Mouse (Mus musculus) embryonic facial prominence, embryonic 10.5 days (tissue): ENCODE results near the gene Siglece. TPM values are rescaled to one million over a fixed set of nuclear protein-coding genes. Genes with fewer than 3 reads are reported as not detected.

Source experiments
- DNase-seq: peaks from one replicate; pipeline ENCODE4 v3.0.0-alpha.2; 2017; ENCODE audit warnings: low spot score
- H3K27ac ChIP-seq: fragments of 300-500 bp; sonication (generic); replicated peaks from 2 replicates; pipeline ENCODE4 v1.5.1; 2016; ENCODE audit warnings: mild to moderate bottlenecking
- H3K27me3 ChIP-seq: fragments of 300-500 bp; sonication (generic); replicated peaks from 2 replicates; pipeline ENCODE4 v1.6.1; 2016; ENCODE audit warnings: low read depth, mild to moderate bottlenecking; ENCODE audit not compliant: poor library complexity, severe bottlenecking
- H3K36me3 ChIP-seq: fragments of 300-500 bp; sonication (generic); replicated peaks from 2 replicates; pipeline ENCODE4 v1.6.1; 2016; ENCODE audit warnings: mild to moderate bottlenecking, moderate library complexity
- H3K4me1 ChIP-seq: fragments of 300-500 bp; sonication (generic); 2 replicates; pipeline ENCODE4 v1.6.1; 2016
- H3K4me3 ChIP-seq: fragments of 300-500 bp; sonication (generic); 2 replicates; pipeline ENCODE4 v1.5.1; 2016; ENCODE audit warnings: mild to moderate bottlenecking, moderate library complexity
- H3K9me3 ChIP-seq: fragments of 300-500 bp; sonication (generic); 2 replicates; pipeline ENCODE4 v1.6.1; 2016; ENCODE audit warnings: mild to moderate bottlenecking
- whole genome bisulfite sequencing: fragments of 180-500 bp; shearing (Covaris S2); methylation state at CpG from one replicate; pipeline ENCODE4 v1.1.7; 2016; 5-methylcytosine and 5-hydroxymethylcytosine counted together
- polyA plus RNA-seq: library from polyadenylated mRNA; unstranded; fragments of >200 nt; fragmentation: Nextera tagmentation; extraction: Ambion mirVana; gene quantifications from 2 replicates; pipeline ENCODE4 v1.2.1, GENCODE M21; 2016

Siglece gene
- polyA plus RNA-seq, 1 experiment from 2014 or later, result 0.25 TPM

DNA sequence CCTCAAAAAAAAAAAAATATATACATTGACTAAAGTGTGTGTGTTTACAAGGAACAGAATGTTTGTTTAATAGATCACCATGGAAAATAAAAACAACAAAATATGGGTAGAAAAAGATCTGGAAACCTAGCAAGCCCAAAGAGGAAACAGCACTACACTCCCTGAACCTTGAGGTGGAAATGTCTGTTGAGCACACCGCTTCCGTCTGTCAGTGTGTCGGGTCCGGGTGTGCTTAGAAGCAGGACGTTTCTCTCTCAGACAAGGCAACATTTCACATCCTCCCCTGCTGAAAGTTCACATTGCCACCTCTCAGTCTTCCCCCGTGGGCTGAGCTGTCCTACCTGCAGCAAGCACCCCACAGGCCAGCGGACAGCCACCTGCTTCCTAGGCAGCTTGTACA is 37.0 kb downstream of the Siglece start:
- WGBS, result 80% methylated on average over 7 of the region's 7 CpGs

DNA sequence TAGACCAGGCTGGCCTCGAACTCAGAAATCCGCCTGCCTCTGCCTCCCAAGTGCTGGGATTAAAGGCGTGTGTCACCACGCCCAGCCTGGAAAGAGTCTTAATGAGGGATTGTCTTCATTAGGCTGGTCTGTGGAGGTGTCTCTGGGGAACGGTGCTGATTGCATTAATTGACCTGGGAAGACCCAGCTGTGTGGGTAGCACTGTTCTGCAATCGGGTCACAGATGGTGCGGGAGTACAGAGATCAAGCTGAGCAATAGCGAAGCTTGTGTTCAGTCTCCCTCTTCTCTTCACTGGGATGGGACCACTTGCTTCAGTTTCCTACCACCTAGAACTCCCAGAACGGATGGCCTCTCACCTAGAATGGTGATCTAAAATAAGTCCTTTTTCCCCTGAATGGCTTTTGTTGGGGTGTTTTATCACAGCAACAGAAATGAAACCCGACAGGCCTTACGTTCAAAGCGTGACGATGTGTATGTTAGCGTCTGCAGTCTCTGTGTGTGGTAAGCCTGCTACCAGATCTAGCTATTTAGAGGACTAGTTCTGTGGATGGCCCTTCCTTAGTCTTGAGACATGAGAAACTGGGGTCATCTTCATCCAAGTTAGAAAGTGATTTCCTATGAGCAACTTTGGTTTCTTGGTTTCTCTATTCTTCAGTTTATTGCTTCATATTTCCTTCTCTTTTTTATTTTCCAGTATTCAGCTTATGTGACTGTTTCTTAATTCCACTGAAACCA is 46.0 kb downstream of the Siglece start:
- Histone ChIP-seq H3K27ac (no peak overlapping the region), H3K36me3 (no peaks in the 10 kb centered on the region), H3K27me3 (no peaks in the 10 kb centered on the region), H3K9me3 (no peaks in the 10 kb centered on the region), H3K4me3 (no peak overlapping the region), H3K4me1 (no peaks in the 10 kb centered on the region)
- DNase-seq, result no peak
- 91% methylated on average over 14 of the region's 14 CpGs for WGBS

More for the DNA sequence above, 37.0 kb downstream of the Siglece start:
- no peaks in the 10 kb centered on the region for H3K9me3 ChIP-seq
- H3K36me3 ChIP-seq, result no peaks in the 10 kb centered on the region
- DNase-seq, result no peak
- H3K27ac ChIP-seq, result no peak overlapping the region
- H3K27me3 ChIP-seq, result no peaks in the 10 kb centered on the region
- H3K4me1 ChIP-seq, result peaks cover 3% of the 10 kb centered on the region; the same call in 1 of the 2 replicates
- no peak overlapping the region for H3K4me3 ChIP-seq

DNA sequence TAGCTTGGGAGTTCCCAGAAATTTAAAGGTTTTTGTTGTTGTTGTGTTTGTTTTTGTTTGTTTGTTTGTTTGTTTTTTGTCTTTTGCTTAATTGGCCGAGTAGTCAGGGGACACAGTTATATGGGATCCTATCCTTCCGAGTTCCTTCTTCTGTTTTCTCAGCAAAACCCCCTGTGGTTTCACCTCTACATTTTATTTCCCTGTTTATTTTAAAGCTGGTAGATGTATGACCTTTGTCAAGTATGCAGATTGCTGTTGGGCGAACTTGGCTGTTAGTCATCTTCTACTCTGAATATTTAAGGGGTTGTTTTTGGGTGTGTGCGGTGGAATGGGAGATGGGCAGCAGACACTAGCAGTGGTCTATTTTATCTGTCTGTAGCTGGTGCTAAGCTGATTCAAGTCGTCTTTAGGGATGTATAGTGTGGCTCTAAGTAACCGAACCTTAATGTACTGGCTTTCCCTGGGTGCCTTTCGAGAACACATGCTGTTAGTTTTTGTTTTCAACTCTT is 51.6 kb downstream of the Siglece start:
- WGBS, result 83% methylated on average over 7 of the region's 7 CpGs
- DNase-seq, result no peak
- H3K9me3 ChIP-seq, result no peaks in the 10 kb centered on the region

GRCm38 (mm10) chr7:43607743-43608287 is 52.1 kb downstream of the Siglece start:
- Histone ChIP-seq H3K36me3 (no peaks in the 10 kb centered on the region), H3K4me3 (peak overlapping the region; percentile 66), H3K4me1 (peaks cover 11% of the 10 kb centered on the region; the same call in 1 of the 2 replicates), H3K27me3 (0 out of 2 replicates have a peak, but pooled peaks cover 4% of the 10 kb centered on the region), H3K9me3 (no peaks in the 10 kb centered on the region), H3K27ac (no peak overlapping the region)
- WGBS, result 48% methylated on average over 5 of the region's 5 CpGs
- no peak for DNase-seq

More for the DNA sequence above, 51.6 kb downstream of the Siglece start:
- H3K27me3 ChIP-seq, result 0 out of 2 replicates have a peak, but pooled peaks cover 4% of the 10 kb centered on the region
- H3K4me1 ChIP-seq, result peaks cover 11% of the 10 kb centered on the region; the same call in 1 of the 2 replicates
- no peak overlapping the region for H3K27ac ChIP-seq
- H3K4me3 ChIP-seq, result no peak overlapping the region
- H3K36me3 ChIP-seq, result no peaks in the 10 kb centered on the region

GRCm38 (mm10) chr7:43606896-43607742 is 52.8 kb downstream of the Siglece start, which contains the start of gene Zfp819:
Gene Zfp819, plus strand, starts transcription at chr7:43607169.
- no peaks in the 10 kb centered on the region for H3K9me3 ChIP-seq
- peak within 1 kb of the TSS; percentile 24; the same call in 1 of the 2 replicates for H3K27ac ChIP-seq
- H3K27me3 ChIP-seq, result 0 out of 2 replicates have a peak, but pooled peaks cover 4% of the 10 kb centered on the region
- DNase-seq, result peak; percentile 80
- no peaks in the 10 kb centered on the region for H3K36me3 ChIP-seq
- WGBS, result 16% methylated on average over 41 of the region's 41 CpGs
- H3K4me1 ChIP-seq, result peaks cover 16% of the 10 kb centered on the region
- H3K4me3 ChIP-seq, result peak within 1 kb of the TSS; percentile 66

DNA sequence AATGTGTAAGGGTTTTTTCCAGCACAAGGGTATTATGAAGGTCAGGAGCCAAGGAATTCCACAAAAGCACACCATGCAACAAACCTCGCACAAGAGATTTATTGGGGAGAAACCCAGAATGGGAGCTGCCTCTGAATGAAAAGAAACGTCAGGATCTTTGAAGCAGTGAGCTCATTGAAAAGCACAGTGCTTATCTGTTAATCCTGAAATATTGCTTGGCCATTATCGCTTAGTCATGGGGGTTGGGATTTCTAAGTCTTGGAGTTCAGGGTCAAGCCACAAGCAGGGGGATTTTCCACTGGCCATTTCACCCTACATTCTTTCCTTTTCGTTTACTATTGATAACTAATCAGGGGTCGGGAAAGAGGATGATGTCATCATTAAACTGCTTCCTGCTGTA is 58.1 kb downstream of the Siglece start:
- peaks cover 12% of the 10 kb centered on the region for H3K4me1 ChIP-seq
- no peak overlapping the region for H3K27ac ChIP-seq
- no peaks in the 10 kb centered on the region for H3K36me3 ChIP-seq
- DNase-seq, result no peak
- H3K9me3 ChIP-seq, result no peaks in the 10 kb centered on the region
- H3K4me3 ChIP-seq, result no peak overlapping the region
- WGBS, result 51% methylated on average over 5 of the region's 5 CpGs
- no peaks in the 10 kb centered on the region for H3K27me3 ChIP-seq

Other genes starting within 250 kb of the Siglece start
- gene Lim2, start 232.5 kb downstream of the Siglece start, polyA plus RNA-seq, result 0.17 TPM in 1 of 2 replicates, not detected in the other
- gene Nkg7, start 223.1 kb downstream of the Siglece start, polyA plus RNA-seq, result not detected in 2 replicates
- not detected in 2 replicates for gene Cldnd2, start 219.4 kb downstream of the Siglece start, polyA plus RNA-seq
- gene Etfb, start 216.1 kb downstream of the Siglece start, polyA plus RNA-seq, result 231 and 252 TPM in 2 replicates
- 0.24 and 0.67 TPM in 2 replicates for gene Gm45233, start 216.0 kb downstream of the Siglece start, polyA plus RNA-seq
- 1.2 and 2.3 TPM in 2 replicates for gene Vsig10l, start 197.0 kb downstream of the Siglece start, polyA plus RNA-seq
- gene Iglon5, start 170.1 kb downstream of the Siglece start, polyA plus RNA-seq, result 0.70 and 0.71 TPM in 2 replicates
- gene 4931406B18Rik, start 154.2 kb downstream of the Siglece start, polyA plus RNA-seq, result not detected in 2 replicates
- 0.39 and 0.51 TPM in 2 replicates for gene Cd33, start 115.7 kb downstream of the Siglece start, polyA plus RNA-seq
- gene Zfp658, start 97.9 kb downstream of the Siglece start, polyA plus RNA-seq, result 5.4 and 6.2 TPM in 2 replicates
- gene Zfp719, start 80.6 kb downstream of the Siglece start, polyA plus RNA-seq, result 15.0 and 15.6 TPM in 2 replicates
- gene Zfp819, start 53.0 kb downstream of the Siglece start, polyA plus RNA-seq, result 1.1 and 1.4 TPM in 2 replicates
- not detected in 2 replicates for gene Ceacam18, start 25.5 kb downstream of the Siglece start, polyA plus RNA-seq
- 18.1 and 18.7 TPM in 2 replicates for gene Ctu1, start 11.9 kb upstream of the Siglece start, polyA plus RNA-seq
- not detected in 2 replicates for gene Klk14, start 30.3 kb upstream of the Siglece start, polyA plus RNA-seq
- 0.24 and 0.56 TPM in 2 replicates for gene Klk13, start 52.4 kb upstream of the Siglece start, polyA plus RNA-seq
- gene Klk12, start 108.7 kb upstream of the Siglece start, polyA plus RNA-seq, result not detected in 2 replicates
- 0.11 TPM in 1 of 2 replicates, not detected in the other for gene Klk11, start 114.4 kb upstream of the Siglece start, polyA plus RNA-seq
- 0.25 and 0.39 TPM in 2 replicates for gene Klk10, start 120.9 kb upstream of the Siglece start, polyA plus RNA-seq
- 0.10 and 0.16 TPM in 2 replicates for gene Klk9, start 131.7 kb upstream of the Siglece start, polyA plus RNA-seq
- gene Klk8, start 137.4 kb upstream of the Siglece start, polyA plus RNA-seq, result 17.5 and 17.9 TPM in 2 replicates
- not detected in 2 replicates for gene Klk7, start 151.1 kb upstream of the Siglece start, polyA plus RNA-seq
- not detected in 2 replicates for gene Klk6, start 164.3 kb upstream of the Siglece start, polyA plus RNA-seq
- gene Klk5, start 181.8 kb upstream of the Siglece start, polyA plus RNA-seq, result not detected in 2 replicates
- not detected in 2 replicates for gene Klk4, start 221.0 kb upstream of the Siglece start, polyA plus RNA-seq